Comparison of ENCODE assay signal across 9 mouse cellular contexts in genomic region chr7:98051980-98052379, GRCm38 (mm10).
DNase-seq lines count a peak whose midpoint lies in the region; ATAC-seq and TF ChIP-seq lines count a peak whose summit lies in the region.
"Had no signal": no experiment of that assay in that cellular context is flagged by ENCODE, and none has a peak within 500 bp of the region (broad histone marks: within the 10 kb centered on the region; RNA-seq: fewer than 3 reads in every experiment).

No protein-coding gene starts in this region.

- no peaks in the 10 kb centered on the region for H3K27me3 ChIP-seq in hindbrain, embryonic 10.5 days (ENCODE audit: insufficient read depth, poor library complexity, severe bottlenecking)
- H3K27me3 ChIP-seq in hindbrain, embryonic 12.5 days, result no peaks in the 10 kb centered on the region
- H3K27me3 ChIP-seq in forebrain, postnatal 0 days (ENCODE audit: insufficient read depth, low read length), result no peaks in the 10 kb centered on the region
- H3K27me3 ChIP-seq: heart, embryonic 15.5 days had no signal

- intact Hi-C loops in left cerebral cortex, postnatal 14 days (cut with DNase I), result no loop called here

- no peak for ATAC-seq in hindbrain, embryonic 12.5 days (ENCODE audit: low FRiP score)
- no peak for ATAC-seq in forebrain, postnatal 0 days

- H3K4me3 ChIP-seq in hindbrain, embryonic 10.5 days, result no peak overlapping the region
- H3K4me3 ChIP-seq in hindbrain, embryonic 12.5 days, result no peak overlapping the region
- no peak overlapping the region for H3K4me3 ChIP-seq in forebrain, postnatal 0 days (ENCODE audit: low read depth, low read length)
- H3K4me3 ChIP-seq: heart, embryonic 15.5 days had no signal

- peak; percentile 61 for TF ChIP-seq CTCF in forebrain, postnatal 0 days (IDR thresholded peaks at IDR 0.05; ENCODE audit: low read depth)

- no peak overlapping the region for H3K27ac ChIP-seq in hindbrain, embryonic 10.5 days
- no peak overlapping the region for H3K27ac ChIP-seq in hindbrain, embryonic 12.5 days
- H3K27ac ChIP-seq in forebrain, postnatal 0 days (ENCODE audit: low read depth, low read length), result no peak overlapping the region
- H3K27ac ChIP-seq: heart, embryonic 15.5 days had no signal

- H3K9me3 ChIP-seq in hindbrain, embryonic 10.5 days, result no peaks in the 10 kb centered on the region
- H3K9me3 ChIP-seq in hindbrain, embryonic 12.5 days (replicated peaks), result no peaks in the 10 kb centered on the region
- H3K9me3 ChIP-seq in forebrain, postnatal 0 days (ENCODE audit: low read length), result no peaks in the 10 kb centered on the region
- H3K9me3 ChIP-seq: heart, embryonic 15.5 days had no signal

- H3K4me1 ChIP-seq in hindbrain, embryonic 10.5 days (replicated peaks), result no peaks in the 10 kb centered on the region
- no peaks in the 10 kb centered on the region for H3K4me1 ChIP-seq in hindbrain, embryonic 12.5 days
- H3K4me1 ChIP-seq in forebrain, postnatal 0 days (ENCODE audit: insufficient read depth), result no peaks in the 10 kb centered on the region
- H3K4me1 ChIP-seq: heart, embryonic 15.5 days had no signal

- peak; percentile 63 for DNase-seq in hindbrain, embryonic 10.5 days (ENCODE audit: low spot score)
- peak; percentile 62 to 66 for DNase-seq in B cell, adult 2 months
- DNase-seq in adrenal gland, postnatal 25 days, result peak; percentile 77
- peak; percentile 10 for DNase-seq in forebrain, postnatal 0 days
- DNase-seq in left cerebral cortex, postnatal 14 days (ENCODE audit: low spot score in 2 of 2), result peak; percentile 34 to 40
- peak; percentile 14 for DNase-seq in retina, postnatal 7 days (ENCODE audit: low read depth, low spot score)
- DNase-seq in T-cell, adult 2 months (ENCODE audit: low spot score), result no peak

- H3K36me3 ChIP-seq in hindbrain, embryonic 10.5 days, result 0 out of 2 replicates have a peak, but pooled peaks cover 4% of the 10 kb centered on the region
- H3K36me3 ChIP-seq in hindbrain, embryonic 12.5 days, result 0 out of 2 replicates have a peak, but pooled peaks cover 6% of the 10 kb centered on the region
- H3K36me3 ChIP-seq in forebrain, postnatal 0 days (ENCODE audit: insufficient read depth), result 0 out of 2 replicates have a peak, but pooled peaks cover 4% of the 10 kb centered on the region
- H3K36me3 ChIP-seq: heart, embryonic 15.5 days had no signal

- WGBS in hindbrain, embryonic 10.5 days, result 15% methylated on average over 8 of the region's 8 CpGs
- WGBS in hindbrain, embryonic 12.5 days, result 19% methylated on average over 8 of the region's 8 CpGs
- WGBS in forebrain, postnatal 0 days, result 18% methylated on average over 8 of the region's 8 CpGs

- H3K9ac ChIP-seq in hindbrain, embryonic 12.5 days, result no peak overlapping the region
- H3K9ac ChIP-seq in forebrain, postnatal 0 days, result no peak overlapping the region
- H3K9ac ChIP-seq: heart, embryonic 15.5 days had no signal

- H3K4me2 ChIP-seq in hindbrain, embryonic 12.5 days (replicated peaks), result no peak overlapping the region
- no peak overlapping the region for H3K4me2 ChIP-seq in forebrain, postnatal 0 days (ENCODE audit: low read depth)
- H3K4me2 ChIP-seq: heart, embryonic 15.5 days had no signal
